Mouse (Mus musculus): Measurements from ENCODE around the gene Aco1.

The Aco1 gene

DNA sequence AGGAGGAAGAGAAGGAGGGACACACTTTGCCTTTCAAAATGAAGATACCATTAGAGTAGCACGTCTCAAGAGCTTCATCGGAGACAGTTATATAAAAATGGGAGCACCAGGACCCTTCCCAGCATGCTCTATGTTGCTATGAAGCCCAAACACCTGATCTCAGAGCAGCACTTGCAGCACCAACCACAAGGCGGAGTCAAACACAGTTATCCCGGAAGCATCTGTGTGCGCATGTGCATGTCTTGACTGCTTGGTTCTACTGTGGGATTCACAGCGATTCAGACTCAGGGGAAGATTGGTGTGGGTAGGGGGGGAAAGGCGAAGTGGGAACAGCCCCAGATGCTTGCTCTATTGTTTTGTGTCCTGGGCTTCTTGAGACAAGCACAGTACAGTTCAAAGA is 75.5 kb downstream of the Aco1 start:
- no peak for DNase-seq

DNA sequence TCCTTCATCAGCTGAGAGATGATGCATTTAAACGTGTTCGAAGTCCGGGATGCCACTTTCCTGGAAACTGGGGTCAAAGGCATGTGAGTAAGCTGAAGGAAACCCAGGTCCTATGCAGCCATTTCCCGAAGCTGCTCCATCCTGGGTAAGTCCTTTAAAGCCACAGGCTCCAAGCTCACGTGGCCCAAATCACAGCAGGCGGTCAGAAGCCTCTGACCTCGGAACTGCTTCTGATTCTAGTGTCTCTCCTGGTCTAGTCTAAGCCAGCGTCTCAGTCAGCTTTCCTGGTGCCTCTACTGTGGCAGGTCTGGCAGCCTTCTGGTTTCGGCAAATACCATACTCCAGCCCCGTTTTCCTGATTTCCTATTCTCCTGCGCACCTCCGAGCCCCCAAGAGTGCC is 77.6 kb downstream of the Aco1 start:
- DNase-seq, result no peak

DNA sequence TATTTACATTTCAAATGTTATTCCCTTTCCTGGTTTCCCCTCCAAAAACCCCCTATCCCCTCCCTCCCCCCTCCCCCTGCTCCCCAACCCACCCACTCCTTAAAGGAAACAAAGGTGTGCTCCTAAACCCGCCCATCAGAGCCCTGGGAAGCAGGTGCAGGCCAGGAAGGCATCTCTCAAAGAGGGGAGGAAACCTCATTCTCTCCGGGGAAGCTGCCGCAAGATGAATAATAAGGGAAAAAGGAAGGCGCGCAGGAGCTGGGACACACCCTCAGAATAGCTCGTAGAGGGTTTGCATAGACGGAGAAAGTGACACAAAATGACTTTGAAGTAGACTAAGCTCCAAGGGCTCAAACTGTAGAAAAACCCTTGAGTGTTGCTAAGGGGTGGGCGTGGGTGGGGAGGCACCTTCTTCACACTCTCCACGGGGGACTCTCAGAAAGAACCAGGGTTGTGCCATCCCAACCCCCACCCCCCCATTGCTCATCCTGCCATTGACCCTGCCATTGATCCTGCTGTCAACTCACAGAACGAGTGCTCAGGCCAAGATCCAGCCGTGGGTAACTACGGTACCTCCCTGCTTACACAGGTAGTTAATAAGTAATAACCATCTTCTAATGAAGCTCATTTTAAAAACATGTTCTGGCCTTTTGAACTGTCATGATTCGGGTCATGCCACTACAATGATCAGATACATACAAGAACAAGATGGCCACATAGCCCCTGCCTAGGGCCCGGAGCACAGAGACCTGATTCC is 78.3 kb downstream of the Aco1 start:
- no peak for DNase-seq

DNA sequence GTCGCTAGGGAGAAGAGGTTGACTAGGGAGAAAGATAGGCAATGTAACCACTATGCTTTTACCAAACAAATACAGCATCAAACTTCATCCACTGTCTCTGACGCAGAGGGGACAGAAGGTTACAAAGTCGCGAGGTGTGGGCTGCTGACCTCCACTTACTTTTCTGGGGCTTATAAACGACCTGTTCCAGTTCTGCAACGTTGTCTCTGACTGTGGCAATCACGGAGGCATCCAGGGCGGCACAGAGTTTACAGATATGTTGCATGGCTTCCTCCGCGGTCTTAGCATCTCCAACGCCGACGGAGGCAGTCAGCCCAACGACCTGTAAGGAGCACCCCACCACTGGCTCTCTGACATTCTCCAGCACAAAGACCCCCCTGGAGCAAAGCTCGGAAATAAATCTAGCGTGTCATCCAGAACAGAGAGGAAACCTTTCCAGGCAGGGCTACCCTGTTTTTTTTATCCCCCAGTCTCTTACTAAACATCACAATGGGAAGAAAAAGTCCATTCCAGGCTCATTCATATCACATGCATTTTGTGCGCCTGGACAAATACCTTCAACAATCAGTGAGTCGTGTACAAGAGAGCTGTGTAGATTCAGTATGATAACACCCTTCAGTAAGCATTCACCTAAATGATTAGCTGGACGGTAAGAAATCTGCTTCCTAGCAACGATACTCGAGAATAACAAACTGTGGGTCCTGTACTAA is 79.2 kb downstream of the Aco1 start:
- no peak for DNase-seq

DNA sequence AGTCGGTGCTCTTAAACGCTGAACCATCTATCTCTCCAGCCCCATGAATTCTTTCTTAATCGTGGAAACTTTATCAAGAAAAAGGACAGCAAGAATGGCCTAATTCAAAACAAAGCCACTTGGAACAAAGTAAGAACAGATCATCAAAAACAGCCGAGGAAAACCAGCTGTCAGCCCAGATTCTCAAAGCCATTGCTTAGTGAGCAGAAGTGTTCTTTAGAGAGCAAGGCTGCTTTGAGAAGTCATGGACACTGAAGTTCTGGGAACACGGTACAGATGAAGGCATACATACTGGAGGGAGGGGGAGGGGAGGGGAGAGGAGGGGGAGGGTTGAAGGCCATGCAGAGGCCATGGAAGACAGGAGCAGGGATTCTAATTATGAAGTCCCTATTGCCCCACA is 83.2 kb downstream of the Aco1 start:
- no peak for DNase-seq

DNA sequence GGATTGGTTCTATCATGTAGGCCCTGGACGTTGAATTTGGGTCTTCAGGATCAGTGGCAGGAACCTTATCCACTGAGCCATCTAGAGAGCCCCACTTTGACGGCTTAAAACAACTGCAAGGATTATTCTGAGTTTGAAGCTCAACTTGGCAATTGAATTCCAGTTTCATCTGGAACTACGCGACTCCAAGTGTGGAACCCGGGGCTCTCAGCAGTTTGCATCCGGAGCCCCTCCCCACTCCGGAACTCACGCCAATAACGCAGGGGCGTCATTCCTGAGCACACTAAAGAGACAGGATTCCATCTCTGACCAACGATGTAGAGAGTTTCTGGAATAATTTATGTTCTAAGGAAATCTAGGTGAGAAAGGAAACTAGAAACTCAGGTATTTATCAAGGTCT is 84.2 kb downstream of the Aco1 start:
- DNase-seq, result no peak

DNA sequence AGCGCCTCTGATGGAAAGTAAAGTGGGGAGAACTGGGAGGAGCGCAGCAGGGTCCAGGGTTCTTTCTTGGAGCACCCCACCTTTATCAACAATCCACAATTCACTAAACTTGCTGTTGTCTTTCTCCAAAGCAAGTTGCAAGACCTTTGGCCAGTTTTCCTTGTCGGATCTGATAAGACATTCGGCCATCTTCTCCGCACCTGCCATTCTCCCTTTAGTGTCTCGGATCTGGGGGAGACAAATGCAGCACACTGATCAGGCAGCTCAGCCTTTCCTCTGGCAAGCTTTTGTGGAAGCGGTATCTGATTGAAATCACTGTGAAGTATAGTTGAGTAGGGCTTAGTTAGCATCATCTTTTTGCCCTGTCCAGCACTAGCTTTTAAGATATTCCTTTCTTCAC is 85.0 kb downstream of the Aco1 start:
- DNase-seq, result no peak

DNA sequence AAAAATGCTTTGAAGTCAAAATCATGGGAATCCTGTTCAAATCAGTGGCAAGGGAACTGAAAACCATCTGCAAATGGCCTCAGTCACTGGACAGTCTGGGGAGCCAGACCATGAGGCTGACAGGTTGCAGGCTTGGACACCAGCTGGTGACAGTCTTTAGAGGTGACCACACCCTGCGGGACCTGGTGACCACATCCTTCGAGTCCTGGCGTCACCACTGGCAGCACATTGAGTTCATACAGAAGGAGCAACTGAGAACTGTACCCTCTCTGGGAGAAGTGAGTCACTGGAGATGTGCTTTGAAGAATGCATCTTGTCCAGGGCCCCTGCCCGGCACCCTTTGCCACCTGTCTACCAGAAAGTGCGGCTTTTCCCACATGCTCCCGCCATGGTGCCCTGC is 86.8 kb downstream of the Aco1 start:
- no peak for DNase-seq

DNA sequence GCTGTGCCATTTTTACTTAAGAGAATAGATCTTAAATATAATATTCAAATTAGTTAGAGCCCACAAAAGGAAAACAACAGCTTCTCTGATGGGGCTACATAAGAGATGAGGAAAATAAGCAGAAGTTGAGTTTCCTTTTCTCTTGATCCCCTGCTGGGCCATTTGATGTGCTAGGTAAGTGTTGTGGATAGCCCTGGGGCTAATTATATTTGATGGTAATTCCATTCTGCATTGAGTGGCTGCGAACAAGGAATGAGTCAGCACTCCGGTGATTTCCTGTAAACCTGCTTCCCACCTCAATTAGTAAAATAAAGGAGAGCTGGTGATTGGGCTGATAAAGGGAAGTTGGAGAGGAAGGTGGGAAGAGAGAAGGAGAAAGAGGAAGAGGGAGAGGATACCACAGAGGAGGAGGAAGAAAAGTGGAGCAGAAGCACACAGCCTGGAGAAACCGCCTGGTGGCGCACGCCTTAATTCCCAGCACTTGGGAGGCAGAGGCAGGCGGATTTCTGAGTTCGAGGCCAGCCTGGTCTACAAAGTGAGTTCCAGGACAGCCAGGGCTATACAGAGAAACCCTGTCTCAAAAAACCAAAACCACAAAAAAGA is 90.3 kb downstream of the Aco1 start:
- no peak for DNase-seq

DNA sequence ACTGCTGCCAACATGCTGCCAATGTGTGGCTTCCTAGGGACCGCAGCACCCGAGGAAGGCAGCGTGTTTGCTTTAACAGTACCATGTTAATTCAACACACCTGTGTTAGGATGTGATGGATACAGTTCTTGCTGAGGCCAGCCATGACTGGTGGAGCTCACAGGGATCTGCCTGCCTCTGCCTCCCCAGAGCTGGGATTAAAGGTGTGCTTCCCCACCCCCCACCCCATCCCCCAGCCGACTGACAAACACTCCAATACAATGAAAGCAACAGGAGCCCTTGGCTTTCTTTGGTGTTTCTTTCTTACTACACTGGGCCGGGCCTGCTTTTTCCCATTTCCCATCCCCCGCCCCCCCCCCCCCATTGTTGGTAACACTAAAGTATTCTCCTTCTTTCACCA is 91.4 kb downstream of the Aco1 start:
- DNase-seq, result no peak

DNA sequence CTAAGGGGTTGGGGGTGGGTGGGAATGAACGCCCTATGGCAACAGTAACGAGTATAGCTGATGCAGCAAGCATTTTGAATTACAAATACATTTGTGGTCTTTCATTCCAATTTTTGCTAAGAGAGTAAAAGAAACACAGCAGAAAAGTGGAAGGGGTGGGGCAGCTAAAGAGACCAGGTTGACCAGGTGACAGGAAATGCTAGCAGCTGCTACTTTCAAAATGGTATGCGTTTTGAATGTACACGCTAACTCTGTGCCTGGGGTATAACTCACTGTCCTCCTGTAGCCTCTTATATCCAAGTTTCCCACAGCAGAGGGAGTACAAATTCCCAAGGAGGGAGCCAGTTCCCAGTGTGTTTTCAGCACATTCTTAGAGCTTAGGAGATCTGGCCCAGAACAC is 93.9 kb downstream of the Aco1 start:
- DNase-seq, result no peak

DNA sequence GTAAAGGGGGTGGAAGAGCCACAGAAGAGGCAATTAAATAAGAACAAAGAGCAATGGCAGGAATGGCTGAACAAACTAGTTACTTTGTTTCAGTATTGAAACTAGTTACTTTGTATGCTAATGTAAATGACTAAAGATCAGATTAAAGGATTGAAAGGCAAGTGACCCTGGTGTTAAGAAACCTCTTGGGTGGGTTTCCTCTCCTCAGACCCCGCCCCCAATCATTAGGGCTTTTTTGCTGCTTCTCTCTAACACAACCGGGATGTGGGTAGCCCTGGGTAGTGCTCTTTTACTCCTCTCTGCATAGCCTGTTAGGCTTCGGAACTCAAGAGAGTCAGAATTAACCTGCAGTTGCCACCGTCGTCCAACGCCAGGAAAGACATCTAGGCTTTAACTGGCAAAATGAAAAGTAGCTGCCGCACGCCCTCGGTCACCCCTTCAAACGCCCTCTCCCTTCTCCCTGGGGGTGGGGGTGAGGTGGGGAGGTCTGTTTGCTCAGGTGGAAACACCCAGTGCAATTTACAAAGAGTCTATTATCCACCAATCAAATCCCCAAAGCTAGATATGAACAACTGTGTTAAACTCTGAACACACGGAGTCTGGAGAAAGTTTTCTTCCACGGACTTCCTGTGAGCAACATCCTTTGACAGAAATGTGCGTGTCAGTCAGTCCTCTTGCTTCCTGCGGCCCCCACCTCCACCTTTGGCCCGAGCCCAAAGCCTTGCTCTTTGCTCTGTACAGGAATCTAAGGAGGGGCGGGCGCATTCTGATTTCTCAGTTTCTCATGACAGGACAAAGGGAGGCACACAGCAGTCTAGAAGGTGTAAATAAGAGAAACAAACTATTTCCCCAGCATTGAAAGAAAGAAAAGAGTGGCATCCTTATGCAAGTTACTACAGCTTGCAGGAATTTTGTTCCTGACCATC is 95.9 kb downstream of the Aco1 start:
- no peak for DNase-seq

DNA sequence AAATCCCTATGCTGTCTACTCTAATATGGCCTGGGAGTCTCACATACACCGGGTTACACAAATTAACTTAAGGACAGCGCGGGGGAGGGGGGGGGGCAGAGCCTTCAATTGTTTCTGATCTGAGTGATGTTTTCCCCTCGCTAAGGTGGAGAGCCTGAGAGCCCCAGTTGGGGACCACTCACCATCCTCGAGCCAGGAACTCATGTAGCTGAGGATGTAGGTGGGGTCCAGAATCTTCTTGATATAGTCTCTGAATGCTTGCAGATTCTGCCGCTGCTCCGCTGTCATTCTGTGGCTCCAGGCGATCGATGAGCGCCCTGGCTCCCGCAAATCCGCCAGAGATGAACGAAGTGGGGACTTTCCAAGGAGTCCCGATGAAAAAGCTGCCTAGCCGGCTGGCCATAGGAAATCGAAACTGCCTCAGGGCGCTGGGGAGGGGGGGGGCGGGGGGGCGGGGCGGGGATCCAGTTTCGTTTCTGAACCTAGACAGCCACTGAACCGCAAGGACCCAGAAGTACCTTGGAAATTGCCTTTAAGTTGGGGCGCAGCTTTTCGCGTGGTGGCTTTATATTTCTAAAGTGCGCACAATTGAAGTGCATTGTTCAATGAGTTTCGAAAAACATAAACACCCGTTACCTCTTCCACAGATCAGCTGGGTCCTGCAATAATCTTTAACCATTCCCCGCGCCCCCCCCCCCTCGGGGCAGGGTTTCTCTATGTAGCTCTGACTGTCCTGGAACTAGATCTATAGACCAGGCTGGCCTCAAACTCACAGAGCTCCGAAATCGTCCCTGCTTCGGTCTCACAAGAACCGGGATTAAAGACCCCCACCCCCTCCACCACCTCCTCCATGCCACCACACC is 96.8 kb downstream of the Aco1 start, which contains the start of gene Ddx58:
Gene Ddx58, minus strand, starts transcription at position 420 of the 863 bp plus-strand sequence.
- DNase-seq, result no peak

DNA sequence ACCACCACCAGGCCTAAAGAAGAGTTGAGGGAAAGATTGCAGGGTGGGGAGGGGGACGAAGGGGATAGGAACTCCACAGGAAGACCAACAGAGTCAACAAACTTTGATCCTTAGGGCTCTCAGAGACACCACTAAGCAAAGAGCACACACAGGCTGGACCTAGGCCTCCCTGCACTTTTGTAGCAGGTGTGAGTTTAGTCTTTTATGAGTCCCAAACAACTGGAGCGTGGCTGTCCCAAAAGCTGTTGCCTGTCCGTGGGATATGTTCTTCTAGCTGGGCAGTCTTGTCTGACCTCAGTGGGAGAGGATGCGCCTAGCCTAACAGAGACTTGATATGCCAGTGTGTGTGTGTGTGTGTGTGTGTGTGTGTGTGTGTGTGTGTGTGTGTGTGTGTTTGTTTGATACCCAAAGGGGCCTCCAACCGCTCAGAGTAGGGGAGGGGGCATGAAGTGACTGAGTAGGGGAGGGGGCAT is 97.4 kb downstream of the Aco1 start:
- DNase-seq, result no peak

DNA sequence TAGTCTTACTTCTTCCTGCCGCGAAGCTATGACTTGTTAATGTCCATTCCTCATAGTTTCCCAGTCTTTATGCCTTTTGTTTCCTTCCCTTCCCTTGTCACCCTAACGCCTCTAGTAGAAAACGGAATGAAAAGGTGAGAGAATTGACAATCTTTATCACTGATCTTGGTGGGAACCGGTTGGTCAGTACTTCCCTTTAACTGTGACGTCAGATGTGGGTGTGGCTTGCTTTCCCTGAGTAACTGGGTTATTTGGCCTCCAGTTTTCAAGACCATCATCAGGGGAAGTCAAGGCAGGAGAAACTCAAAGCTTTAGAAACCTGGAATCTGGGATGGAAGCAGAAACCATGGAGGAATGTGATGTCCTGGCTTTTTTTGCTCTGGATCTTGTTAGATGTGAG is 99.0 kb downstream of the Aco1 start:
- no peak for DNase-seq

DNA sequence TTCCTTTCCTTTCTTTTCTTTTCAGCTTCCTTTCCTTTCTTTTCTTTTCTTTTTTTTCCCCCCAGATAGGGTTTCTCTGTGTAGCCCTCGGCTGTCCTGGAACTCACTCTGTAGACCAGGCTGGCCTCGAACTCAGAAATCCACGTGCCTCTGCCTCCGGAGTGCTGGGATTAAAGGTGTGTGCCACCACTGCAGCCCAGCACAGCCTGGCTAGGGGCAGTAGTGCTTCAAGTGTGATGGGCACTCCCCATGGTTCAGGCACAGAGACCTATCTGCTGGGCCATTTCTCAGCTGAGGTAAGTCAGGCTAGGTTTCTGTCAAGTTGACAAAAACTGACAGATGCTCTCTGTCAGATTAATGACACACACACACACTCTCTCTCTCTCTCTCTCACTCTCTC is 100.1 kb downstream of the Aco1 start:
- no peak for DNase-seq

DNA sequence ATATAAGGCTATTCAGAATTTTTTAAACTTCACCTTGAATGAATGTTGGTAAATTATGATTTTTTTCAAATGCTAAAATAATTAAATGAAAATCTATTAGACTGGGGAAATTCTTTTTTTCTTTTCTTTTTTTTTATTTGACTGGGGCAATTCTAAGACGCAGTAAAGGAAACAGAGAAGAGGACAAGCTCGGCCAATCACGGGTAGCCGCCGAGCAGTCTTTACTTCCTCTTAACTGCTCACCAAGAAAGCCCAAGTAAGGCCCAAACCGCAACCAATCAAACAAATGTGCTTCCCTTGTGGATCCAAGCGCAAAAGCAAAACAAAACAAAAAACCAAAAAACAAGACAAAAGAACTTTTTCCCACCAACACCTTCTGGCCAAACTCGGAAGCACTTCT is 101.2 kb downstream of the Aco1 start:
- DNase-seq, result no peak
